Mouse (Mus musculus) urinary bladder, adult 2 months (tissue): ENCODE results near the gene Gnptg. TPM values are rescaled to one million over a fixed set of nuclear protein-coding genes. Genes with fewer than 3 reads are reported as not detected.
"Not testable (repeated sequence)": the region's sequence is repeated elsewhere in the genome, so short reads cannot be mapped to it uniquely, and the experiment has no call there.

Experiments used
- DNase-seq: peaks from one replicate; pipeline ENCODE4 v3.0.0; 2022; ENCODE audit warnings: low spot score
- polyA plus RNA-seq: library from polyadenylated mRNA; depleted of rRNA; stranded (reverse); fragments of >200 nt; gene quantifications from 2 replicates; pipeline ENCODE4 v1.2.3, GENCODE M21; 2012

Gnptg gene
- polyA plus RNA-seq, 1 experiment: 48.8 TPM

- DNase-seq: no peak
Measured at GRCm38 (mm10) chr17:25243131-25243780, 3.3 kb upstream of the Gnptg start.

GRCm38 (mm10) chr17:25235635-25236034 lies 4.3 kb downstream of the Gnptg start:
- no peak for DNase-seq

- not testable (repeated sequence) for DNase-seq
Measured at GRCm38 (mm10) chr17:25231621-25232020, 8.3 kb downstream of the Gnptg start.

GRCm38 (mm10) chr17:25230700-25231099 lies 9.2 kb downstream of the Gnptg start:
- DNase-seq: no peak

- DNase-seq: not testable (repeated sequence)
Measured at GRCm38 (mm10) chr17:25230014-25230655, 9.8 kb downstream of the Gnptg start.

- no peak for DNase-seq
Measured at GRCm38 (mm10) chr17:25227991-25228390, 11.9 kb downstream of the Gnptg start.

GRCm38 (mm10) chr17:25225659-25226058 lies 14.3 kb downstream of the Gnptg start:
- no peak for DNase-seq

GRCm38 (mm10) chr17:25224586-25225222 lies 15.2 kb downstream of the Gnptg start:
- DNase-seq: no peak

- no peak for DNase-seq
Measured at GRCm38 (mm10) chr17:25222951-25223601, 16.8 kb downstream of the Gnptg start.

GRCm38 (mm10) chr17:25222504-25222940 lies 17.4 kb downstream of the Gnptg start:
- not testable (repeated sequence) for DNase-seq

GRCm38 (mm10) chr17:25221821-25222503 lies 18.0 kb downstream of the Gnptg start:
- DNase-seq: no peak

- no peak for DNase-seq
Measured at GRCm38 (mm10) chr17:25220746-25221145, 19.2 kb downstream of the Gnptg start.

GRCm38 (mm10) chr17:25219492-25220295 lies 20.2 kb downstream of the Gnptg start:
- no peak for DNase-seq

- DNase-seq: no peak
Measured at GRCm38 (mm10) chr17:25218967-25219366, 21.0 kb downstream of the Gnptg start.

GRCm38 (mm10) chr17:25215431-25215830 lies 24.5 kb downstream of the Gnptg start:
- DNase-seq: no peak

GRCm38 (mm10) chr17:25211705-25212104 lies 28.2 kb downstream of the Gnptg start:
- no peak for DNase-seq

GRCm38 (mm10) chr17:25210680-25211466 lies 29.1 kb downstream of the Gnptg start:
- DNase-seq: no peak

- DNase-seq: no peak
Measured at GRCm38 (mm10) chr17:25210006-25210405, 29.9 kb downstream of the Gnptg start.

- DNase-seq: no peak
Measured at GRCm38 (mm10) chr17:25202401-25202800, 37.5 kb downstream of the Gnptg start.

- DNase-seq: no peak
Measured at GRCm38 (mm10) chr17:25189091-25189490, 50.8 kb downstream of the Gnptg start.
